Mouse (Mus musculus) forebrain, embryonic 15.5 days (tissue): Measurements from ENCODE around the gene Ptprm. TPM values are rescaled to one million over a fixed set of nuclear protein-coding genes. Genes with fewer than 3 reads are reported as not detected.

ENCODE experiments used
- ATAC-seq: fragments of 200-750 bp; cut with Nextera tagmentation; replicated peaks from 2 replicates; pipeline ENCODE4 v1.8.0; 2017; ENCODE audit warnings: mild to moderate bottlenecking, moderate TSS enrichment, moderate library complexity
- H3K27ac ChIP-seq: fragments of 300-500 bp; sonication (generic); replicated peaks from 2 replicates; pipeline ENCODE4 v1.5.1; 2015; ENCODE audit warnings: mild to moderate bottlenecking, inconsistent platforms
- H3K27me3 ChIP-seq: fragments of 300-500 bp; sonication (generic); 2 replicates; pipeline ENCODE4 v1.6.1; 2015; ENCODE audit warnings: inconsistent platforms
- H3K36me3 ChIP-seq: fragments of 300-500 bp; sonication (generic); 2 replicates; pipeline ENCODE4 v1.6.1; 2015; ENCODE audit warnings: mild to moderate bottlenecking, inconsistent platforms
- H3K4me1 ChIP-seq: fragments of 300-500 bp; sonication (generic); 2 replicates; pipeline ENCODE4 v1.6.1; 2015; ENCODE audit warnings: inconsistent platforms
- H3K4me2 ChIP-seq: fragments of 300-500 bp; sonication (generic); replicated peaks from 2 replicates; pipeline ENCODE4 v1.6.1; 2015; ENCODE audit warnings: mild to moderate bottlenecking, inconsistent platforms
- H3K4me3 ChIP-seq: fragments of 300-500 bp; sonication (generic); 2 replicates; pipeline ENCODE4 v1.5.1; 2015; ENCODE audit warnings: mild to moderate bottlenecking, inconsistent platforms
- H3K9ac ChIP-seq: fragments of 300-500 bp; sonication (generic); replicated peaks from 2 replicates; pipeline ENCODE4 v1.6.1; 2015; ENCODE audit warnings: mild to moderate bottlenecking, inconsistent platforms
- H3K9me3 ChIP-seq: fragments of 300-500 bp; sonication (generic); 2 replicates; pipeline ENCODE4 v1.6.1; 2016; ENCODE audit warnings: inconsistent platforms
- WGBS: fragments of 180-500 bp; shearing (Covaris S2); methylation state at CpG from one replicate; pipeline ENCODE4 v1.1.7; 2015; ENCODE audit warnings: mixed read lengths; 5-methylcytosine and 5-hydroxymethylcytosine counted together
- polyA plus RNA-seq: library from polyadenylated mRNA; unstranded; fragments of >200 nt; fragmentation: Nextera tagmentation; extraction: Ambion mirVana; gene quantifications from 2 replicates; pipeline ENCODE4 v1.2.1, GENCODE M21; 2015

Gene Ptprm
- polyA plus RNA-seq, 1 experiment from 2014 or later: 10.7 TPM

- H3K4me1 ChIP-seq: peaks cover 9% of the 10 kb centered on the region
- H3K4me3 ChIP-seq: no peak overlapping the region
Measured at GRCm38 (mm10) chr17:67340362-67340761, 13.9 kb downstream of the Ptprm start.

GRCm38 (mm10) chr17:67339569-67339968, 14.7 kb downstream of the Ptprm start:
- WGBS: 88% methylated on average over 5 of the region's 5 CpGs
- Histone ChIP-seq H3K4me2 (no peak overlapping the region), H3K9me3 (no peaks in the 10 kb centered on the region), H3K36me3 (no peaks in the 10 kb centered on the region), H3K9ac (no peak overlapping the region), H3K4me1 (peaks cover 9% of the 10 kb centered on the region), H3K27ac (no peak overlapping the region), H3K27me3 (no peaks in the 10 kb centered on the region), H3K4me3 (no peak overlapping the region)
- no peak for ATAC-seq

More at GRCm38 (mm10) chr17:67340362-67340761, 13.9 kb downstream of the Ptprm start:
- no peak overlapping the region for H3K4me2 ChIP-seq
- no peaks in the 10 kb centered on the region for H3K36me3 ChIP-seq
- H3K9me3 ChIP-seq: no peaks in the 10 kb centered on the region
- WGBS: 58% methylated on average over 6 of the region's 6 CpGs
- H3K27me3 ChIP-seq: no peaks in the 10 kb centered on the region
- H3K27ac ChIP-seq: no peak overlapping the region
- no peak for ATAC-seq
- H3K9ac ChIP-seq: no peak overlapping the region

GRCm38 (mm10) chr17:67334310-67334709, 19.9 kb downstream of the Ptprm start:
- Histone ChIP-seq H3K4me2 (no peak overlapping the region), H3K27ac (no peak overlapping the region), H3K9ac (no peak overlapping the region), H3K4me3 (no peak overlapping the region), H3K4me1 (no peaks in the 10 kb centered on the region), H3K27me3 (no peaks in the 10 kb centered on the region), H3K36me3 (no peaks in the 10 kb centered on the region), H3K9me3 (no peaks in the 10 kb centered on the region)
- no peak for ATAC-seq
- WGBS: 91% methylated on average over 3 of the region's 3 CpGs

GRCm38 (mm10) chr17:67329435-67329834, 24.8 kb downstream of the Ptprm start:
- Histone ChIP-seq H3K27me3 (no peaks in the 10 kb centered on the region), H3K4me1 (peaks cover 2% of the 10 kb centered on the region; the same call in 1 of the 2 replicates), H3K4me2 (no peak overlapping the region), H3K9me3 (no peaks in the 10 kb centered on the region), H3K27ac (no peak overlapping the region), H3K9ac (no peak overlapping the region), H3K4me3 (no peak overlapping the region), H3K36me3 (no peaks in the 10 kb centered on the region)
- ATAC-seq: no peak
- 79% methylated on average over 4 of the region's 4 CpGs for WGBS

DNA sequence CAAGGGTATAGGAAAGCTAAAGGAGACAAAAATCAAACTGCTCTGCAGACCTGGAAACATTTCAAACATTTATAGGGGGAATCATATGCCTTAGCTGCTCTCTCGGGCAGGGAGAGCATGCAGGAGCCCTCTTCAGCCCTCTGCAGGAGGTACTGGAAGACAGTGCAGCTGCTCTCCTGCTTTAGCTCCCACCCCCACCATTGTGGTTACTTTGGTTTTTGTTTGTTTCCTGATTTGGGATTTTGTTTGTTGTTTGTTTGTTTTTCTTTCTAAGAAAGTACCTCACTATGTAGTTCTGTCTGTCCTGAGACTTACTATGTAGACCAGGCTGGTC, 29.8 kb downstream of the Ptprm start:
- H3K4me1 ChIP-seq: peaks cover 13% of the 10 kb centered on the region
- no peak overlapping the region for H3K27ac ChIP-seq
- no peak for ATAC-seq
- H3K27me3 ChIP-seq: no peaks in the 10 kb centered on the region
- no peaks in the 10 kb centered on the region for H3K9me3 ChIP-seq
- 22% methylated on average over 1 of the region's 1 CpGs for WGBS
- H3K4me3 ChIP-seq: no peak overlapping the region
- no peak overlapping the region for H3K4me2 ChIP-seq
- H3K9ac ChIP-seq: no peak overlapping the region
- H3K36me3 ChIP-seq: no peaks in the 10 kb centered on the region

GRCm38 (mm10) chr17:67323777-67324498, 30.3 kb downstream of the Ptprm start:
- no peak overlapping the region; the same call in 1 of the 2 replicates for H3K4me2 ChIP-seq
- peaks cover 13% of the 10 kb centered on the region for H3K4me1 ChIP-seq
- no peak overlapping the region for H3K9ac ChIP-seq
- no peaks in the 10 kb centered on the region for H3K36me3 ChIP-seq
- ATAC-seq: peak; percentile 86
- no peak overlapping the region for H3K4me3 ChIP-seq
- no peak overlapping the region for H3K27ac ChIP-seq
- no peaks in the 10 kb centered on the region for H3K9me3 ChIP-seq
- no peaks in the 10 kb centered on the region for H3K27me3 ChIP-seq
- WGBS: 10% methylated on average over 11 of the region's 11 CpGs

DNA sequence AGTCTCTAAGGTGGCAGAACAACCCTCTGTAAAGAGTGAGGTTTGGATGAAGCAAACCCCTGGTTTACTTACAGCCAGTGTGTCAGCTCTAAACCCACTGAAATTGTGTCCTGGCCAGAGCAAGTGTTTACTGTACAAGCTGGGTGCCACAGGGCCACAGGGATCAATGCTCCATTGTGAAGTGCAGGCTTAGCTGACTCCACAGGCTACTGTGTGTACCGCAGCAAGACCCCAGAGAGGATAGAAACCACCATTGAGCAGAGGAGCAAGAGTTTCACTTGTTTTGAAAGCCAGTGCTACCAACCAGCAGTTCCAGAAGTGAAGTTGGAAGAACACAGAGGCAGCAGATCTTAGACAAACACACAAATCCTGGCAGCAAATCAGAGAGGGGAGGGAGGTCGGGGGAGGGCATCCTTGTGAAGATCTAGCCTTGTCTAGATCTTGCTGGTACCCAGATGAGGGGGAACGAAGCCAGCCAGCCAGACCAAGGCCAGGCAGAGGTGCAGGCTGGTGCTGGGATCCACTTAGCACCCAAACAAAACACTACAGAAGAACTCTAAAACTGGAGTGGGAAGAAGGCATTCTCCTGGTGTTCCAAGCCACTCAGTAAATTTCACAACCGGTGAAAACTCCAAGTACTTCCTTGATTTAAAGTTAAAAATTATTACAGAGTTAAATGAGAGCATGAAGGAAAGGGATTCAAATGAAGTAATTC, 39.6 kb downstream of the Ptprm start:
- no peaks in the 10 kb centered on the region for H3K27me3 ChIP-seq
- no peak for ATAC-seq
- H3K9ac ChIP-seq: no peak overlapping the region
- no peaks in the 10 kb centered on the region for H3K36me3 ChIP-seq
- H3K4me2 ChIP-seq: no peak overlapping the region
- no peaks in the 10 kb centered on the region for H3K4me1 ChIP-seq
- H3K4me3 ChIP-seq: no peak overlapping the region
- no peaks in the 10 kb centered on the region for H3K9me3 ChIP-seq
- H3K27ac ChIP-seq: no peak overlapping the region
- 63% methylated on average over 4 of the region's 4 CpGs for WGBS

DNA sequence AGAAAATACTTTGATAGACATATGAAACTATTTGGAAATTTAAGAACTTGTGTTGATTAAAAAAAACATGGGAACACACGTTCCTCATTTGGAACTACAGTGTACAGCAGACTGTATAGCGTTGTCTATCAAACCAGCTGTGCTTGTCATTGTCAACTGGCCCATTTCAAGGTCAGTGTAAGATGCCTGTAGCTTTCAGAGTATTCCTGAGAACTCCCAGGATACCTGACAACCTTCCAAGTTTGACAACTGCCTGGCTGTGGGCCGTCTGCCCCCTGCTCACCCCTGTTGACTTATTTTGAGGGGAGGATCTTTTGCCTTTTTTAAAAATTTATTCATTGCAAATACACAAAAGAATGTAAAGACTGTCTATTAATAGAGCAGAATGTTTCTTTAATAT, 45.8 kb downstream of the Ptprm start:
- H3K4me3 ChIP-seq: no peak overlapping the region
- no peaks in the 10 kb centered on the region for H3K9me3 ChIP-seq
- H3K27ac ChIP-seq: no peak overlapping the region
- H3K4me2 ChIP-seq: no peak overlapping the region
- ATAC-seq: no peak
- 84% methylated on average over 3 of the region's 3 CpGs for WGBS
- no peaks in the 10 kb centered on the region for H3K36me3 ChIP-seq
- H3K9ac ChIP-seq: no peak overlapping the region
- H3K27me3 ChIP-seq: no peaks in the 10 kb centered on the region
- H3K4me1 ChIP-seq: peaks cover 5% of the 10 kb centered on the region

DNA sequence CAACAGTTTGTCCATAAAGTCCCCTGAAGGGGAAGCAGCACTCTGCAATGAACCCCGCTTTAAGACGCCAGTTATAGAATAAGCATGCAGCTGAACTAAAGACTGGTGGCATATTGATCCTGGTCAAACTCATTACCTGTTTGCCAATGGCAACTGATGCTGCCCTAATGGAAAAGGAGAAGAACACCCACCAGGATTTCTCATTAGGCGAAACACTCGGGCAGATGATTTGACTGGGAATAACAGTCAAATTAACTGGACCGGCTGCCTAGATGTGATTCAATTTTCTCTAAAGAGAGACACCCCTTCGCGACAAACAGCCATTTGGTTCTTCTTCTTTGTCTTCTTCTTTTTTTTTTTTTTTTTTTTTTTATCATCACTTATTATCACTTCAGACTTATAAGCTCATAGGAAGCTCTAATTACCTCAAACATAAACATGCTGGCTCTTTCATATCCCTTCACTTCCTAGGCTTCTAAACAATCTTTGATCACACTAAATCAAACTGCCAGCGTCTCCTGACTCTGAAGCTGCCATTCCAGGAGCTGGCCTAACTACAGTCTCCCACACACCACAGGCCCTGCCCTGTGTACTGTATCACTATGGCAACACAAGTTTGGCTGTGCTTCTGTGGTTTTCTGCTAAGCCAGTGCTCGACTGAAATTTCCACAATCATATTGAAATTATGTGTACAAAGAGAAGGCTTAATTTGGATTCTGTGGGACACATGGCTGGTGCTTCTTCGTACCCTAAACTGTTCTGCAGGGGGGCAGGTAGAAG, 48.0 kb downstream of the Ptprm start:
- H3K9me3 ChIP-seq: no peaks in the 10 kb centered on the region
- H3K27ac ChIP-seq: no peak overlapping the region
- peaks cover 19% of the 10 kb centered on the region for H3K4me1 ChIP-seq
- no peaks in the 10 kb centered on the region for H3K36me3 ChIP-seq
- no peak overlapping the region for H3K4me2 ChIP-seq
- 54% methylated on average over 10 of the region's 10 CpGs for WGBS
- no peak overlapping the region for H3K9ac ChIP-seq
- no peak overlapping the region for H3K4me3 ChIP-seq
- 0 out of 2 replicates have a peak, but pooled peaks cover 2% of the 10 kb centered on the region for H3K27me3 ChIP-seq
- no peak for ATAC-seq

DNA sequence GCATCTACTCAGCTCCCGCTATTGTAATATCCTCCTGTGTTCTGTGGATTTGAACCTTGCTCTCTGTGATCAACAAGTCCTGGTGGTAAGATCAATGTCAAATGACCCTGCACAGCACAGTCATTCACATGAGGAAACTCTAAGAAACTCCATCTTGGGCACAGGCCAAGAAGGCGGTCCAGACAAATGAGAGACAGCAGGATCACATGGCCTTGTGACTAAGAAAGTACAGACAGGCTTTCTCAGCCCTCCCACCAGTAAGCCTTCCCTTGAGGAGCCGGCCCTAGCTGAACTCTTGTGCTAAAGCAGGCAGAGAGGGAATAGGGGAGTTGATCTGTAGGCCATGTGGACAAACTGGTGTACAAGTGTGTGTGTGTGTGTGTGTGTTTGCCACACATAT, 49.4 kb downstream of the Ptprm start:
- 68% methylated on average over 3 of the region's 3 CpGs for WGBS

GRCm38 (mm10) chr17:67303326-67304099, 50.7 kb downstream of the Ptprm start:
- Histone ChIP-seq H3K27ac (no peak overlapping the region), H3K4me2 (peak overlapping the region; percentile 28), H3K36me3 (no peaks in the 10 kb centered on the region), H3K9me3 (no peaks in the 10 kb centered on the region), H3K4me3 (0 out of 2 replicates have a peak overlapping the region, but pooled peaks have one; percentile 11), H3K4me1 (peaks cover 19% of the 10 kb centered on the region), H3K27me3 (peaks cover 12% of the 10 kb centered on the region; the same call in 1 of the 2 replicates), H3K9ac (no peak overlapping the region)
- 0 out of 2 replicates have a peak, but pooled peaks have one; percentile 32 for ATAC-seq
- 45% methylated on average over 18 of the region's 18 CpGs for WGBS

More for the DNA sequence above, 49.4 kb downstream of the Ptprm start:
- Histone ChIP-seq H3K4me2 (no peak overlapping the region), H3K9ac (no peak overlapping the region), H3K36me3 (no peaks in the 10 kb centered on the region), H3K9me3 (no peaks in the 10 kb centered on the region), H3K4me3 (no peak overlapping the region), H3K4me1 (peaks cover 19% of the 10 kb centered on the region), H3K27ac (no peak overlapping the region), H3K27me3 (peaks cover 12% of the 10 kb centered on the region; the same call in 1 of the 2 replicates)
- no peak for ATAC-seq
